Mouse (Mus musculus): Measurements from ENCODE around the gene Olfr279. TPM values are rescaled to one million over a fixed set of nuclear protein-coding genes. Genes with fewer than 3 reads are reported as not detected.

Olfr279 gene
- polyA plus RNA-seq, 1 experiment from 2014 or later = not detected

- ATAC-seq (ENCODE audit: insufficient read depth) (no peak), DNase-seq (no peak)
- Histone ChIP-seq H3K4me2 (no peak overlapping the region), H3K4me3 (ENCODE audit: low read depth, low read length) (no peak overlapping the region), H3K4me1 (ENCODE audit: insufficient read depth) (no peaks in the 10 kb centered on the region), H3K27ac (ENCODE audit: low read depth) (no peak overlapping the region), H3K9me3 (ENCODE audit: low read depth, low read length) (no peaks in the 10 kb centered on the region), H3K9ac (no peak overlapping the region), H3K36me3 (ENCODE audit: insufficient read depth) (peaks cover 84% of the 10 kb centered on the region), H3K27me3 (ENCODE audit: insufficient read depth, low read length) (no peaks in the 10 kb centered on the region)
- WGBS = 91% methylated on average over 3 of the region's 3 CpGs
- no peak for TF ChIP-seq CTCF (IDR thresholded peaks at IDR 0.05; ENCODE audit: low read depth)
Observed at GRCm38 (mm10) chr15:98521245-98521644, 29.0 kb downstream of the Olfr279 start.

DNA sequence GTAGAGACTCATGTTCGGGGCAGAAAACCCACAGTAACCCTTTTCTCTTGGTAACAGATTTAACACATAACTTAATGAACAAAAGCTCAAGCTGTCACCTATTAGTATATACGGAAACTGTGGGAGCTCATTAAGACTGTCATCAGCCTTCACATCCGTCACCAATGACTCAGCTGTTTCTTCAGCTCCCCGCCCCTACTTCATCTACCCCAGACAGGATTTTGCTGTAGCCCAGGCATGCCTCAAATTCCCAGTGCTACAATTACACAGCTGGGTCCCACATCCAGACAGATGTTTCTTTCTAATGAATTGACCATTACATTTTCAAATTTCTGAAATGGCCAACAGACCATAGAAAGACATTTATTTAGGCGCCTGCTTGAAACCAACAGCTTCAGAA, 33.9 kb downstream of the Olfr279 start:
- 68% methylated on average over 5 of the region's 5 CpGs for WGBS
- no peak for TF ChIP-seq CTCF (IDR thresholded peaks at IDR 0.05; ENCODE audit: low read depth)
- Histone ChIP-seq H3K4me1 (ENCODE audit: insufficient read depth) (no peaks in the 10 kb centered on the region), H3K36me3 (ENCODE audit: insufficient read depth) (peaks cover 99% of the 10 kb centered on the region), H3K4me3 (ENCODE audit: low read depth, low read length) (no peak overlapping the region), H3K27me3 (ENCODE audit: insufficient read depth, low read length) (no peaks in the 10 kb centered on the region), H3K4me2 (no peak overlapping the region), H3K27ac (ENCODE audit: low read depth) (no peak overlapping the region), H3K9ac (no peak overlapping the region), H3K9me3 (ENCODE audit: low read depth, low read length) (no peaks in the 10 kb centered on the region)
- DNase-seq (no peak), ATAC-seq (ENCODE audit: insufficient read depth) (no peak)

- Histone ChIP-seq H3K27me3 (ENCODE audit: insufficient read depth, low read length) (no peaks in the 10 kb centered on the region), H3K9me3 (ENCODE audit: low read depth, low read length) (no peaks in the 10 kb centered on the region), H3K9ac (no peak overlapping the region), H3K4me3 (ENCODE audit: low read depth, low read length) (no peak overlapping the region), H3K36me3 (ENCODE audit: insufficient read depth) (peaks cover 98% of the 10 kb centered on the region), H3K27ac (ENCODE audit: low read depth) (no peak overlapping the region), H3K4me1 (ENCODE audit: insufficient read depth) (peaks cover 1% of the 10 kb centered on the region; the same call in 1 of the 2 replicates), H3K4me2 (no peak overlapping the region)
- DNase-seq = no peak
- TF ChIP-seq CTCF (IDR thresholded peaks at IDR 0.05; ENCODE audit: low read depth) = no peak
- no peak for ATAC-seq (ENCODE audit: insufficient read depth)
- WGBS = 88% methylated on average over 5 of the region's 5 CpGs
Observed at GRCm38 (mm10) chr15:98527056-98527771, 35.0 kb downstream of the Olfr279 start.

GRCm38 (mm10) chr15:98528066-98528563, 35.9 kb downstream of the Olfr279 start:
- Histone ChIP-seq H3K27ac (ENCODE audit: low read depth) (no peak overlapping the region), H3K27me3 (ENCODE audit: insufficient read depth, low read length) (no peaks in the 10 kb centered on the region), H3K4me3 (ENCODE audit: low read depth, low read length) (no peak overlapping the region), H3K4me1 (ENCODE audit: insufficient read depth) (peaks cover 3% of the 10 kb centered on the region; the same call in 1 of the 2 replicates), H3K36me3 (ENCODE audit: insufficient read depth) (peaks cover 91% of the 10 kb centered on the region), H3K9me3 (ENCODE audit: low read depth, low read length) (no peaks in the 10 kb centered on the region), H3K4me2 (no peak overlapping the region), H3K9ac (no peak overlapping the region)
- no peak for ATAC-seq (ENCODE audit: insufficient read depth)
- 90% methylated on average over 5 of the region's 5 CpGs for WGBS
- DNase-seq = no peak
- TF ChIP-seq CTCF (IDR thresholded peaks at IDR 0.05; ENCODE audit: low read depth) = no peak

DNA sequence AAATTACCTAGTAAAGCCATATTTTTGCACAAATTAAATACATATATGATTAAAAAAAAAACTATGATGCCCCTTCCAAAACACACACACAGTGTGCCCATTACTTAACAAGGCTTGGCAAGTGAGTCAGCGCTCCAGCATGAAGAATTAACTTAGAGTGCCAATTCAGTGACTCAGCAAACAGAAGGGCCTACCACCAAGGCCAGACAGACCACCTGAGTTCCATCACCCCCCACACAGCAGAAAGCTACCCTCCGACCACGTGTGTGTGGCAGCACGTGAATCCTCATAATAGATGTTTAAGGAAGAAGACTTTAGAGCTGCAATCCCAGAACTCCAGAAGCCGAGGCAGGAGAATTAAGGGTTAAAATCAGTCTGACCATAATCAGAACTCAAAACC, 40.1 kb downstream of the Olfr279 start:
- peak overlapping the region; percentile 87 for H3K9ac ChIP-seq
- H3K27me3 ChIP-seq (ENCODE audit: insufficient read depth, low read length) = no peaks in the 10 kb centered on the region
- H3K4me1 ChIP-seq (ENCODE audit: insufficient read depth) = peaks cover 3% of the 10 kb centered on the region; the same call in 1 of the 2 replicates
- DNase-seq = peak; percentile 19
- no peak for ATAC-seq (ENCODE audit: insufficient read depth)
- peaks cover 50% of the 10 kb centered on the region for H3K36me3 ChIP-seq (ENCODE audit: insufficient read depth)
- peak overlapping the region; percentile 80 for H3K4me3 ChIP-seq (ENCODE audit: low read depth, low read length)
- peak overlapping the region; percentile 76 for H3K4me2 ChIP-seq
- H3K9me3 ChIP-seq (ENCODE audit: low read depth, low read length) = no peaks in the 10 kb centered on the region
- H3K27ac ChIP-seq (ENCODE audit: low read depth) = 0 out of 2 replicates have a peak overlapping the region, but pooled peaks have one; percentile 2
- TF ChIP-seq CTCF (IDR thresholded peaks at IDR 0.05; ENCODE audit: low read depth) = no peak
- 19% methylated on average over 5 of the region's 5 CpGs for WGBS

- peak overlapping the region; percentile 80 for H3K4me3 ChIP-seq (ENCODE audit: low read depth, low read length)
- WGBS = under 1% methylated on average over 18 of the region's 18 CpGs
- H3K9ac ChIP-seq = peak overlapping the region; percentile 87
- no peak for TF ChIP-seq CTCF (IDR thresholded peaks at IDR 0.05; ENCODE audit: low read depth)
- H3K36me3 ChIP-seq (ENCODE audit: insufficient read depth) = peaks cover 45% of the 10 kb centered on the region
- no peaks in the 10 kb centered on the region for H3K9me3 ChIP-seq (ENCODE audit: low read depth, low read length)
- H3K27ac ChIP-seq (ENCODE audit: low read depth) = peak overlapping the region; percentile 98; the same call in 1 of the 2 replicates
- peaks cover 3% of the 10 kb centered on the region; the same call in 1 of the 2 replicates for H3K4me1 ChIP-seq (ENCODE audit: insufficient read depth)
- peak; percentile 38 for DNase-seq
- H3K4me2 ChIP-seq = peak overlapping the region; percentile 76
- H3K27me3 ChIP-seq (ENCODE audit: insufficient read depth, low read length) = no peaks in the 10 kb centered on the region
- ATAC-seq (ENCODE audit: insufficient read depth) = no peak
Observed at GRCm38 (mm10) chr15:98533035-98533531, 40.9 kb downstream of the Olfr279 start.

- peak within 1 kb of the TSS; percentile 76 for H3K4me2 ChIP-seq
- TF ChIP-seq CTCF (IDR thresholded peaks at IDR 0.05; ENCODE audit: low read depth) = peak; percentile 23; the same call in 1 of the 2 replicates
- peak within 1 kb of the TSS; percentile 98 for H3K27ac ChIP-seq (ENCODE audit: low read depth)
- peaks cover 40% of the 10 kb centered on the region for H3K36me3 ChIP-seq (ENCODE audit: insufficient read depth)
- H3K4me3 ChIP-seq (ENCODE audit: low read depth, low read length) = peak within 1 kb of the TSS; percentile 80
- H3K4me1 ChIP-seq (ENCODE audit: insufficient read depth) = peaks cover 3% of the 10 kb centered on the region; the same call in 1 of the 2 replicates
- peak within 1 kb of the TSS; percentile 87 for H3K9ac ChIP-seq
- under 1% methylated on average over 69 of the region's 70 CpGs for WGBS
- DNase-seq (peak; percentile 99), ATAC-seq (ENCODE audit: insufficient read depth) (peak; percentile 100)
- H3K27me3 ChIP-seq (ENCODE audit: insufficient read depth, low read length) = no peaks in the 10 kb centered on the region
- H3K9me3 ChIP-seq (ENCODE audit: low read depth, low read length) = no peaks in the 10 kb centered on the region
Observed at GRCm38 (mm10) chr15:98533881-98534627, 41.9 kb downstream of the Olfr279 start, which contains the start of gene Kansl2. Gene Kansl2, minus strand, starts transcription at chr15:98534264.
